Mouse (Mus musculus): ENCODE measurements around the gene Gm43518.
A peak's percentile ranks its signal among the peaks of the same experiment; 100 is the strongest.

Gene Gm43518

DNA sequence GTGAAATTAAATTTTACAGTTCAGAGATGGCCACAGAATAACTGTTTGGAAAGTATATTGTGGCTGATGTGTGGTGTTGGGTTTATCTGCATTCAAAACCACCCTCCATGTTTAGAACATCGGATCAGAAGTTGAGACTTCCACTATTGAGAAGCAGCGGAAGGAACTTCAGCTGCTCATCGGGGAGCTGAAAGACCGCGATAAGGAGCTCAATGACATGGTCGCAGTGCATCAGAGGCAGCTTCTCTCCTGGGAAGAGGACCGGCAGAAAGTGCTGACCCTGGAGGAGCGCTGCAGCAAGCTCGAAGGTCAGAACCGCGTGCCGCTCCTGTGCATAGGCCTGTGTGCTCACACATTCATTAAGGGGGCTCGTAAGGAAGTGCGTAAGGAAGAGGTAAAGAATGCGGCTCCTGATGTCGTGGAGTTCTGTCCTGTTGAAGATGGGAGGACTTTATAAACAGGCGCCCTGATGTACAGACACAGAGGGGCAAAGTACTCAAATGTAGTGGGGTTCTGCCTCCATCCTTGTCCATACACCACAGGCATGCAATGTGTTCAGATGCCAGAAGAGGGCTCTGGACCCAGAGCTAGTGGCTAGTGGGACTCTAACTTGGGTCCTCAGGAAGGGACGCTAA lies 6.9 kb downstream of the Gm43518 start:
- no peak for DNase-seq

DNA sequence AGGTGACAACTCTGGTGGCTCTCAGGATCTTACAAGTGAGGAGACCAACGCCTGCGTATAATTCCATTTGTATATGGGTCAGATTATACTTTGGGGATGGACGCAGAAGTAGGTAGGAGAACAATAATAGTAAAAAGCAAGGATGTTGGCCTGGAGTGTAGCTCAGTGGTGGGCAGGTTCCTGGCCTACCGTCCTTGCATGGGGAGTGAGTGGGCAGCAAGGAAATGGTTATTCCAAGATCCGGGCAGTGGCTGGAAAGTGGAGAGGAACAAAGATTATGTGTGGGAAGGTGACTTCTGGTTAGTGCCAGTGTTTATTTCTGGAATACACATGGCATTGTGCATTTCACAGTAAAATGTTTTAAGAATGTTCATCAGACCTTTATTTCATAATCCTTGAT lies 8.7 kb downstream of the Gm43518 start:
- no peak for DNase-seq

- no peak for DNase-seq
Measured at GRCm38 (mm10) chr5:123938479-123938878, 11.3 kb downstream of the Gm43518 start.

- DNase-seq: no peak
Measured at GRCm38 (mm10) chr5:123946546-123946945, 19.3 kb downstream of the Gm43518 start.

DNA sequence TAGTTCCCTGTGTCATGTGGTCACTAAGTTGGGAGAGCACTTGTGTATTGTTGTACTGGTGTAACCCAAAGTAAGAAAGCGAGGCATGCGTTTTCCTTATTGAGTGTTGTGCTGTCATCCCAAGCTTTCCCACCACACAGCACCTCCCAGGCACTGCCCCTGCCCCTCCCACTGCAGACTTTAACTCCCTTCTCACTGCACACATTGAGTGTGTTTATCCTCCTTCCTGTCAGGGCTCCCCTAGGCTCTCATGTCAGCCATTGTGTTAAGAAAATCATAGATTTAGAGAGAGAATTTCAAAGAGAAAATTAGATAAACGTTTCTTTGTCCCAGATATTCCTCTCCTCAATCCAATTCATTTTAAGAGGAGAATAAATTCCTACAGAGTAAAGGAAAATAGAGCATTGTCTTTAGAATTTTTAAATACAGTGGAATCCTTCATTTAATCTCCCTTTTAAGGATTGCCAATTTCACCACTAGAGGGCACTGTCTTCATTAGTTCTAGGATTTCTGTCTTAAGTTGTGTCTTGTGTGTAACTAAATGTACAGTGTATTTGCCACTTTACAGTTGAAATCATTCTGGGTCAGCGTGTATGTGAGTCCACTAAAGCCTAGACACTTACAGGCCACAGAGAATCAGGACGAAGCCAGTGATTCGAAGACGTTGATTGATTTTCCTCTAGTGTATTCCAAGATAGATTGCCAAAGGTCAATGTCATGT lies 20.0 kb downstream of the Gm43518 start:
- no peak for DNase-seq

- DNase-seq: peak; percentile 41
Measured at GRCm38 (mm10) chr5:123952365-123953045, 25.3 kb downstream of the Gm43518 start.

DNA sequence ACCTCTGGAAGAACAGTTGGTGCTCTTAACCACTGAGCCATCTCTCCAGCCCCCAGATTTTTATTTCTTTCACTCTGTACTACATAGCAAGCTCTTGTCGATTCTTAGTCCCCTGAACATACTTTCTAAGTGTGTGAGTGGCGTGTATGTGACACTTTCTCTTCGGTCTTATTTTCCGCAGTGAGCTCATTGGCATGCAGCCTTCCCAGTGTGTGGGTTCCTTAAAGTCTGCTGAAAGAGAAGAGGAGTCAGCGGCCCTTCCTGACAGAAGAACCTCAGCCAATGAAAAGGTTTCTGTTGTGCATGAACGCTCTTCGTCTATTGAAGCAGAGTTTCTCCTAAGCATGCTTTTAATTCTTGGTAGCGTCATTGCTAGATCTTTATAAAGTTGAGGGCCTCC lies 30.0 kb downstream of the Gm43518 start:
- no peak for DNase-seq

GRCm38 (mm10) chr5:123959018-123959417 lies 31.8 kb downstream of the Gm43518 start:
- DNase-seq: no peak

DNA sequence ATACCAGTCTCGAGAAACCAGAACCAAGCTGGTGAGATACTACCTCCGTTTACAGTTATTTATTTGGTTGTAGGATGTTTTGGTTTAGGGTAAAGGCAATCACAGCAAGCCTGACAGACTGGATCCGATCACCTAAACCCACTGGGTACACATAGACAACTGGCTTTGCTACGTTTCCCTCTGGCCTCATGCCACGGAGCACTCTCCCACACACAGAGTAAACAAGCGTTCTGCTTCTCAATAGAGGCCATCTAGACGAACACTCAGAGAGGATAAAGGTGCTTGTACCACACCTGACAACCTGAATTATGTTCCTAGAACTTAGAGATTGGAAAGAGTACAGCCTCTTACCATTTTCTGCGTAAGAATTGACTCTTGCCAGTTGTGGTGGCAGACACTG lies 32.9 kb downstream of the Gm43518 start:
- no peak for DNase-seq

- DNase-seq: no peak
Measured at GRCm38 (mm10) chr5:123961046-123961445, 33.8 kb downstream of the Gm43518 start.

DNA sequence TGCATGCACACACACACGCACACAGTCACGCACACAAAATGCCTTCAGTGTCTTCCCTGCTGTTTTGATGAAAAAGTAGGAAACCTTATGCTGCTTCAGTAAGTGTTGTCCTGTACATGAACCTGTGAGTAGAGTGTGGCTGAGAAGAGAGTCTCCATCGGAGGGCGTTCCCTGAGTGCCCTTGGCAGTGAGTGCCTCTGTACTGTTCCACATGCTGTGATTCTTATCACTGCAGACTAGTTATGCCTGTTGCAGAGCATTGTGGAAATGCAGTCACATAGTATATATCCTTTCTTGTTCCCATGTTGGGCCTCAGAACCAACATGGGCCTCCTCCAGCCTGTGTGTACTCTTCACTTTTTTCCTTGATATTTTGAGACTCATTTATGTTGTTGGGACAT lies 37.0 kb downstream of the Gm43518 start:
- DNase-seq: no peak

DNA sequence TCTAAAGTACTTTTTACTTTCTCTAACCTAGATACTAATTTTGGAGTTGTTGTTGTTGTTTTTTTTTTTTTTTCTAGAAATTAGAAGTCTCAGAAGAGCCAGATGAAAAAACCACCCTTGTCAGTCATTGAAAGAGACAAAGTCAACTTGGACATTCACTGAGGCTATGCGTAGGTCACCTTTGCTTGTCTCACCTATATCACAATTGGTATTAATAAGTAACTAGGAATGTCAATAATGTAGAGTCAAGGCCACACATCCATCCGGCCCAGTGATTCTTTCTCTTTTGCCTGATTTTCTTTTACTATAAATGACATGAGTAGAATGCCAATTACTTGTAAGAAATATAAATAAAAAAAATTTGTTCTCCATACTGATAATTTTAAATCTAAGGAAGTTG lies 39.5 kb downstream of the Gm43518 start:
- no peak for DNase-seq

DNA sequence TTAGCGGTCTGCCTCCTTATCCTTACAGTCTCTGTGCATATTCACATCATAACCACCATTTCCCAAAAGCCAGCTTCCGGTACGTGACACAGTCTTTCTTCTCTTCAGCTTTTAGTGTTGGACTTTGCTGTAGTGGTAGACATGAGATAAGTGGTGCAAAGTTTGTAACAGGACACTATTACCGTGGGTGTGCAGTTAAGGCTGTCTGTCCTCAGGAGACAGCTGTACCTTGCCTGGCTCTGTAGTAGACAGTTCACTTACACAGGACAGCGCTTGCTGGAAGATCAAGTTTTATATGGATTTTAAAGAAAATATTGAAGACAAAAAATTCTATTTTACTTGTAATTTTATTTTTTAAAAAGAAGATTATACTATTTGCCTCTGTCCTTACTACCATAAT lies 41.2 kb downstream of the Gm43518 start:
- DNase-seq: no peak

- no peak for DNase-seq
Measured at GRCm38 (mm10) chr5:123969216-123969615, 42.0 kb downstream of the Gm43518 start.

DNA sequence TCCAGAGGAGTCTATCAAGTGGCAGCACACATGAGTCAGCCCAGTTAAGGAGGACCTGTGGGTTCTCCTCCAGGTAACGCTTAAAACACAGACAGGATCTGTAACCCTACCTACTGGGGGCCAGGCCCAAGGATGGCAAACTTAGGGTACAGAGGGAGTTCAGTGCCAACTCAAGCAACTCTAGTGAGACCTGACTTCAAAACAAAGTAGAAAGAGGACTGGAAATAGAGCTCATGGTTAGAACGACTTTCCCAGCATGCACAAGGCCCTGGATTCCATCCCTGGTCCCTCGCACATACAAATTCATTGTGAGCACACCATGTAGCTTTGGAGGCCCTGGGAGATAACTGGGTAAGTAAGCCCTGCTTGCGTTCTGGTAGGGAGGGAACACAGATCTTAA lies 43.4 kb downstream of the Gm43518 start:
- no peak for DNase-seq

DNA sequence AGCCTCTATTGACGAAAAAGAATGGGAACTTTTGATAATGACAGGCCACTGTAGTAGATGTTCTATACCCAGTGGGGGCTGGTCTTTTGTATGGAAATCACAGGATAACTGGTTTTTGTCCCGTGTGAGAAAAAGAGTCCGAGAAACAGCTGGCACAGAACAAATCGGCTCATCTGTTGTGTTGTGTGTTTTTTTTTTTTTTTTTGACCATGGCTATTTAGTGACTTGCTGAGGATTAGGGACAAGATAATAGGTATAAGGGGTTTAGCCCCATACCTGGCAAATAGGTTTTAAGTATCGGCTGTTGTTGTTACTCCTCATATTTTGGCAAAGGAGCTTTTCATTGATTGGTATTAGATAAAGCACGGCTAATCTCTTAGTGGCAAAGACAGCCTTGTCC lies 45.2 kb downstream of the Gm43518 start:
- DNase-seq: no peak

- DNase-seq: peak; percentile 66
Measured at GRCm38 (mm10) chr5:123973299-123974178, 46.3 kb downstream of the Gm43518 start, which contains the start of gene Hip1r. Gene Hip1r (plus strand): TSS chr5:123973628.

- DNase-seq: no peak
Measured at GRCm38 (mm10) chr5:123974179-123974485, 46.9 kb downstream of the Gm43518 start.

GRCm38 (mm10) chr5:123974616-123975111 lies 47.4 kb downstream of the Gm43518 start:
- no peak for DNase-seq

GRCm38 (mm10) chr5:123975668-123976180 lies 48.5 kb downstream of the Gm43518 start:
- no peak for DNase-seq

GRCm38 (mm10) chr5:123977231-123977630 lies 50.0 kb downstream of the Gm43518 start:
- DNase-seq: no peak

- DNase-seq: no peak
Measured at GRCm38 (mm10) chr5:123978131-123978530, 50.9 kb downstream of the Gm43518 start.

Data from layer of hippocampus, adult 9-11 months (tissue).